In genomic region chr10:54153928-54154327, GRCm38 (mm10) we compare ENCODE assay signal across 21 mouse cellular contexts.
"Had no signal": no experiment of that assay in that cellular context is flagged by ENCODE, and none has a peak within 500 bp of the region (broad histone marks: within the 10 kb centered on the region; RNA-seq: fewer than 3 reads in every experiment).

No protein-coding gene starts in this region.

- DNase-seq: liver, postnatal 0 days; lung, adult 2 months; lung, postnatal 14 days; lung, postnatal 36 days; right cerebral cortex, postnatal 25 days; right cerebral cortex, postnatal 4 days; spleen, adult 18-20 months; thymus, adult 18-20 months; thymus, postnatal 14 days; thymus, postnatal 36 days had no signal

- H3K4me1 ChIP-seq: liver, embryonic 15.5 days; lung, embryonic 15.5 days; megakaryocyte, embryonic 14.5 days; midbrain, embryonic 13.5 days; midbrain, embryonic 15.5 days; neural tube, embryonic 12.5 days; stomach, embryonic 15.5 days had no signal

- H3K27ac ChIP-seq: liver, embryonic 15.5 days; lung, embryonic 15.5 days; macrophage; midbrain, embryonic 13.5 days; midbrain, embryonic 15.5 days; neural tube, embryonic 12.5 days; stomach, embryonic 15.5 days; stomach, postnatal 0 days had no signal

- H3K4me3 ChIP-seq: liver, embryonic 15.5 days; lung, embryonic 15.5 days; megakaryocyte, embryonic 14.5 days; midbrain, embryonic 13.5 days; midbrain, embryonic 15.5 days; neural tube, embryonic 12.5 days; stomach, embryonic 15.5 days had no signal

- ATAC-seq: liver, postnatal 0 days; lung, postnatal 0 days; midbrain, embryonic 13.5 days; midbrain, embryonic 15.5 days had no signal

- H3K27me3 ChIP-seq: liver, embryonic 15.5 days; lung, embryonic 15.5 days; midbrain, embryonic 13.5 days; midbrain, embryonic 15.5 days; neural tube, embryonic 12.5 days; stomach, embryonic 15.5 days had no signal

- H3K9me3 ChIP-seq: liver, embryonic 15.5 days; lung, embryonic 15.5 days; megakaryocyte, embryonic 14.5 days; midbrain, embryonic 13.5 days; midbrain, embryonic 15.5 days; neural tube, embryonic 12.5 days; stomach, embryonic 15.5 days had no signal

- H3K36me3 ChIP-seq: liver, embryonic 15.5 days; lung, embryonic 15.5 days; midbrain, embryonic 13.5 days; midbrain, embryonic 15.5 days; neural tube, embryonic 12.5 days; stomach, embryonic 15.5 days had no signal

- H3K9ac ChIP-seq: liver, embryonic 15.5 days; liver, postnatal 0 days; lung, embryonic 15.5 days; midbrain, embryonic 13.5 days; midbrain, embryonic 15.5 days; neural tube, embryonic 12.5 days; stomach, embryonic 15.5 days had no signal

- H3K4me2 ChIP-seq: liver, embryonic 15.5 days; lung, embryonic 15.5 days; midbrain, embryonic 11.5 days; midbrain, embryonic 13.5 days; midbrain, embryonic 15.5 days; neural tube, embryonic 12.5 days; stomach, embryonic 15.5 days had no signal
